Mouse (Mus musculus): Measurements from ENCODE around the gene Zfp692. TPM values are rescaled to one million over a fixed set of nuclear protein-coding genes. Genes with fewer than 3 reads are reported as not detected.

Zfp692 gene
- polyA plus RNA-seq, 1 experiment from 2014 or later, result 25.6 TPM

DNA sequence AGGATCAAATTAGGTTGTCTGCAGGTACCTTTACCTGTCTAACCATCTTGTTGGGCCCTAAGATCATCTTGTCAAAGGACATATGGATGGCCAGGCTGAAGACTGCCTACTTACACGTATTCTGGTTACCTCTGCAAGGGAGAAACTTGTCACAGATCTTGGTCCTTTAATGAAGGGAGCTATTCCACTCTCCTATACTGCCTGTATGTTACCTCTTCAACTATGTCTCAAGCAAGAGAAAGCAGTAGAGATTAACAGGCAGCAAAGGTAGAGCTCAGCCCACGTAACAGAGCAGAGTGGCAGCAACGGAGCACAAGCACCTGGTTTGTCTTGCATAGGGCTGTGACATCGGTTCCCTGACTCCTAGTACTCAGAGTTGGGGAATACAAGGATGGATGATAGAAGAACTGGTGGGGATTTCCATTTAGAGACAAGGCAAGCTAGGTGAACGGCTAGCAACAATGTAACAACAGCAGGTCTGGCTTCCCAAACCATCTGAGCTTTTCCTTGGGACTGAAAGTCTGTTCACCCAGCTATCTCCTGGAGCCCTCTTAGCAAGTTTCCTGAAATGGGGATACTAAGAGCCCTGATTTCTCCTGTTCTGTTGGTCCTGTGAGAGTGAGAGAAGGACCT lies 8.8 kb downstream of the Zfp692 start:
- Histone ChIP-seq H3K4me2 (no peak overlapping the region), H3K4me3 (no peak overlapping the region), H3K27me3 (no peaks in the 10 kb centered on the region), H3K4me1 (replicated peaks) (0 out of 2 replicates have a peak, but pooled peaks cover 6% of the 10 kb centered on the region), H3K9ac (no peak overlapping the region), H3K36me3 (peaks cover 65% of the 10 kb centered on the region), H3K27ac (replicated peaks) (no peak overlapping the region), H3K9me3 (no peaks in the 10 kb centered on the region)
- WGBS, result 96% methylated on average over 5 of the region's 5 CpGs
- ATAC-seq (ENCODE audit: low read depth), result no peak

- H3K9me3 ChIP-seq, result no peaks in the 10 kb centered on the region
- 86% methylated on average over 17 of the region's 17 CpGs for WGBS
- H3K4me2 ChIP-seq, result no peak overlapping the region
- H3K27ac ChIP-seq (replicated peaks), result no peak overlapping the region
- H3K36me3 ChIP-seq, result peaks cover 59% of the 10 kb centered on the region
- H3K27me3 ChIP-seq, result no peaks in the 10 kb centered on the region
- H3K4me1 ChIP-seq (replicated peaks), result 0 out of 2 replicates have a peak, but pooled peaks cover 6% of the 10 kb centered on the region
- no peak overlapping the region for H3K4me3 ChIP-seq
- no peak overlapping the region for H3K9ac ChIP-seq
- ATAC-seq (ENCODE audit: low read depth), result 0 out of 2 replicates have a peak, but pooled peaks have one; percentile 7
These were observed 9.5 kb downstream of the Zfp692 start for GRCm38 (mm10) chr11:58316344-58316743.

- Histone ChIP-seq H3K36me3 (peaks cover 55% of the 10 kb centered on the region), H3K4me2 (no peak overlapping the region), H3K4me3 (no peak overlapping the region), H3K4me1 (replicated peaks) (peaks cover 11% of the 10 kb centered on the region), H3K9ac (no peak overlapping the region), H3K9me3 (no peaks in the 10 kb centered on the region), H3K27me3 (no peaks in the 10 kb centered on the region), H3K27ac (replicated peaks) (no peak overlapping the region)
- 73% methylated on average over 28 of the region's 28 CpGs for WGBS
- 0 out of 2 replicates have a peak, but pooled peaks have one; percentile 12 for ATAC-seq (ENCODE audit: low read depth)
These were observed 10.0 kb downstream of the Zfp692 start for GRCm38 (mm10) chr11:58316768-58317390.

DNA sequence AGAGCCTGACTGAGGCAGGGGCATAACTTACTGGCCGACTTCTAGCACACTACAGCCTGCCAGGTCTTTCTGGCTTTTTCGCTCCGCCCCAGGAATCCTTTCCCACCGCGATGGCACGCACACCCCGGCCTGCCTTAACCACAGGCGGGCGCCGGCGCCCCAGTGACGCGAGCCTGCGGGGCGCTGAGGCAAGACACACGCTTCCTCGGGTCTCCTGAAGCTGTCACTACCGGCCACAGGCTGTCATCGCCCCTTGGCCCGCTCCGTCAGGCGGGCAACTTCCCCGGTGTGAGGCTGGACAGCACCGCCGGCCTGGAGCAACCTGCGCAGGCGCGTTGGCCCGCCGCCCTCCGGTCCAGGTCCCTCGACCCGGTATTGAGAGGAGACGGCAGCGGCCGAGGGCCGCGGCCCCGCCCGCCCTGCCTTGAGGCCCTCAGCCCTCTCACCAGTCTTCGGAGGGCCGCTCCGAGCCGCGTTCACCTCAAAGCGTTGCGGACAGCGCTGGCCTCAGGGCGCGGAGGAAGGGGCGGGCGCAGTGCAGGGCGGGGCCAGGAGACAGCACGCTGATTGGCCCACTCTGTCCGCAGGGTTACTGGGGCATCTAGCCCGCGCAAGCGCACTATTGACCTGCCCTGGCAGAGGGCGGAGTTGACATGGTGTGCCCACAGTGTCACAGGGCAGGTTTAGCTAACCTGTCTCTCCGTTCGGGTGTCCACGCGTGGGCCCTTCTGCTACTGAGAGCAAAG lies 16.1 kb downstream of the Zfp692 start:
- Histone ChIP-seq H3K4me2 (peak overlapping the region; percentile 79), H3K9me3 (no peaks in the 10 kb centered on the region), H3K4me1 (replicated peaks) (peaks cover 21% of the 10 kb centered on the region), H3K27ac (replicated peaks) (peak overlapping the region; percentile 97), H3K27me3 (no peaks in the 10 kb centered on the region), H3K9ac (peak overlapping the region; percentile 90), H3K36me3 (peaks cover 29% of the 10 kb centered on the region), H3K4me3 (peak overlapping the region; percentile 83)
- under 1% methylated on average over 63 of the region's 63 CpGs for WGBS
- ATAC-seq (ENCODE audit: low read depth), result peak; percentile 99

DNA sequence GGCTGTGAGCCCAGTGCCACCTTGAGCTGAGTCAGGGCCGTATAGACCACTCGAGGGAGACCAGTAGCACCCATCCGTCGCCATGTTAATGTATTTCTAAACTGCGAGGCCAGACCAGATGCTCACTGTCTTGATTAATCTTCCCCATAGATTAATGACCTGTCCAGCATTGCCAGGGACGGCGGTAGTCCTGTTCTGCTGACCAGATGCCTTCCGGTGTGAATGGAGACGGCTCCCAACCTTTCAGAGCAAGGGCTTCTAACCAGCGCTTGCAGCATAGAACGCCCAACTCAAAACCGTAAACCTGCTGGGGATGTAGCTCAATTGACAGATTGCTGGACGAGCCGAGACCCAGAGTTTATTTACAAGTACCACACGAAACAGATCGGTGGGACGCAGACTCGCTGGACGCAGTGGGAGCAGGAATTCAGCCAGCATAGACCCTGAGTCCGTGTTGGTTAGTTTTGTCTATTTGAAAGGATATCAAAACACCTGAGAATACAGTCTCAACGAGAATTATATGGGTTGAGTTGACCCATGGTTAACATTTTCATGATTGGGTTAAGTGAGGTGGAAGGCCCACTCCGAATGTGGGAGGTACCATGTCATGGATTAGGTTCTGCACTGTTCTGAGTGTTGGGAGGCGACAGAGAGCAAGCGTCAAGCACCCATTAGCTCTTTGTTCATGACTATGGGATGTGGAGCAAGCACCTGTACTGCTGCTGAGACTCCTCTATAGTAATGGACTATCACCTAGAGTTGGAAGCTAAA lies 16.9 kb downstream of the Zfp692 start:
- H3K27me3 ChIP-seq, result no peaks in the 10 kb centered on the region
- H3K27ac ChIP-seq (replicated peaks), result peak overlapping the region; percentile 97
- H3K36me3 ChIP-seq, result peaks cover 24% of the 10 kb centered on the region
- ATAC-seq (ENCODE audit: low read depth), result peak; percentile 64
- H3K4me3 ChIP-seq, result peak overlapping the region; percentile 83
- 11% methylated on average over 24 of the region's 24 CpGs for WGBS
- H3K9me3 ChIP-seq, result no peaks in the 10 kb centered on the region
- peak overlapping the region; percentile 79 for H3K4me2 ChIP-seq
- peak overlapping the region; percentile 90 for H3K9ac ChIP-seq
- H3K4me1 ChIP-seq (replicated peaks), result peaks cover 28% of the 10 kb centered on the region

DNA sequence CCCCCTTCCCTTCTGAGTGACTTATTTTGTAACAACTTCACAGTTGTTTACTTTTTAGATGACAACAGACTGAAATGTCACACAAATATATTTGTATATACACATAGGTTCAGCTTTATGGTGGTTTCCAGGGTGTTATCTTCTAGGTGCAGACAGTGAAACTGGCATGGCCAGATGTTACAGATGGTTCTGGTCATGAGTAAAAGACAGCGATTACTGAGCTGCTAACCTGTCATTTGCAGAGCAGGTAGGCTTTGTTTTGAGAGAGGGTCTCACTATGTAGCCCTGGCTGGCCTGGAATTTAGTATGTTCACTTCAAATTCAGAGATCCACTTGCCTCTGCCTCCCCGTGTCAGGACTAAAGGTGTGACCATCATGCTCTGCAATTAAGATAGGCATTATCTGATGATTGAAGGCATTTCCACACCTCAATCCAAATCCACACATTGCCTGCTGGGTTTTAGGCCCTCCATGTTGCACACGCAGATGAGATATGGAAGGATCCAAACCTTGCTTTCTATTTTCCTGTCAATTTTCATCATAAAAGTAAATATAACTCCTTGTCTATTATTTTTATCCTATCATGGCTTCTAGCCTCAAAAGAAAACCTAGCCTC lies 17.9 kb downstream of the Zfp692 start:
- H3K4me1 ChIP-seq (replicated peaks), result peaks cover 37% of the 10 kb centered on the region
- no peaks in the 10 kb centered on the region for H3K27me3 ChIP-seq
- peaks cover 17% of the 10 kb centered on the region for H3K36me3 ChIP-seq
- no peak overlapping the region for H3K9ac ChIP-seq
- H3K4me3 ChIP-seq, result no peak overlapping the region
- H3K9me3 ChIP-seq, result no peaks in the 10 kb centered on the region
- no peak for ATAC-seq (ENCODE audit: low read depth)
- WGBS, result 92% methylated on average over 3 of the region's 3 CpGs
- no peak overlapping the region for H3K4me2 ChIP-seq
- H3K27ac ChIP-seq (replicated peaks), result no peak overlapping the region

DNA sequence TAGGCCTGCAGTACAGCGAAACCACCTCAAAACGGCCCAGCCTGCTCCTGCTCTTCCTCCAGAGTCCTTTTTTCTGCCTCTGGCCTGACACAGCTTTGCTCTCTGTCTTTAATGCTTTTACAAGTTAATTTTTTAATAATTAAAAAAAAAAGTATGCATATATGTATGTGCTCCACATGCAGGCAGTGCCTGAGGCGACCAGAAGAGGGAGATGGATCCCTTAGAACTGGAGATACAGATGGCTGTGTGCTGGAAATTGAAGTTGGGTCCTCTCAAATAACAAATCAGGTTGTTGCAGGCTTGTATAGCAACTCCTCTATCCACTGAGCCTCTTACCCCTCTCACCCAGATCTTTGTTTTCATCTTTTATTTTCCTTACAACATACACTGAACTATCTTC lies 19.9 kb downstream of the Zfp692 start:
- no peak overlapping the region for H3K9ac ChIP-seq
- no peak for ATAC-seq (ENCODE audit: low read depth)
- no peaks in the 10 kb centered on the region for H3K9me3 ChIP-seq
- no peak overlapping the region for H3K4me2 ChIP-seq
- no peak overlapping the region for H3K27ac ChIP-seq (replicated peaks)
- H3K27me3 ChIP-seq, result no peaks in the 10 kb centered on the region
- peaks cover 42% of the 10 kb centered on the region for H3K4me1 ChIP-seq (replicated peaks)
- H3K36me3 ChIP-seq, result peaks cover 17% of the 10 kb centered on the region
- 96% methylated on average over 3 of the region's 3 CpGs for WGBS
- H3K4me3 ChIP-seq, result no peak overlapping the region

DNA sequence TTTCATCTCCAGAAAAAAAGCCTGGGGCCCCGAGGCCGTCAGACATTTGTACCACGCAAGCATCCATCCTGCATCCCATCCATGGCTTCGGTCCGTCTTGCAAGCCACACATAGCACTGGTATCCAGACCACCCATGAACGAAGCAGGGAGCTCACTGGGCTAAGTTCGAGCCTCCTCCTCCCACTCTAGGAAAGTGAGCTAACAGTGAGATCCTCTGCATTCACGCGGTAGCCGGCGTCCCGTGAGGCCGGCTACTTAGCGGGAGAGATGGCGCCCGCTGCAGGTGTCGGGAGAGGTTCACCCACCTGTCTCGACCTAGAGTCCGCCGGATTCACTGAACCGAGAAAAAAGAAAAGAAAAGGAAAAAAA lies 23.0 kb downstream of the Zfp692 start:
- WGBS, result under 1% methylated on average over 21 of the region's 21 CpGs
- H3K27me3 ChIP-seq, result no peaks in the 10 kb centered on the region
- peak overlapping the region; percentile 94 for H3K4me3 ChIP-seq
- ATAC-seq (ENCODE audit: low read depth), result peak; percentile 60
- peak overlapping the region; percentile 78 for H3K27ac ChIP-seq (replicated peaks)
- peaks cover 51% of the 10 kb centered on the region for H3K4me1 ChIP-seq (replicated peaks)
- H3K4me2 ChIP-seq, result peak overlapping the region; percentile 98
- no peaks in the 10 kb centered on the region for H3K9me3 ChIP-seq
- H3K36me3 ChIP-seq, result peaks cover 39% of the 10 kb centered on the region
- H3K9ac ChIP-seq, result peak overlapping the region; percentile 89

GRCm38 (mm10) chr11:58330276-58331148 lies 23.6 kb downstream of the Zfp692 start, which contains the start of the genes Zfp672 and Sh3bp5l:
TSS of gene Zfp672 (minus strand) at chr11:58330339.
TSS of gene Sh3bp5l (plus strand) at chr11:58330724.
- WGBS, result under 1% methylated on average over 52 of the region's 52 CpGs
- peak within 1 kb of the TSS; percentile 98 for H3K4me2 ChIP-seq
- no peaks in the 10 kb centered on the region for H3K27me3 ChIP-seq
- no peaks in the 10 kb centered on the region for H3K9me3 ChIP-seq
- H3K4me1 ChIP-seq (replicated peaks), result peaks cover 51% of the 10 kb centered on the region
- H3K4me3 ChIP-seq, result peak within 1 kb of the TSS; percentile 94
- H3K27ac ChIP-seq (replicated peaks), result peak within 1 kb of the TSS; percentile 78
- H3K36me3 ChIP-seq, result peaks cover 42% of the 10 kb centered on the region
- H3K9ac ChIP-seq, result peak within 1 kb of the TSS; percentile 89
- peak; percentile 93 for ATAC-seq (ENCODE audit: low read depth)

- Histone ChIP-seq H3K4me2 (peak overlapping the region; percentile 98), H3K27me3 (no peaks in the 10 kb centered on the region), H3K9ac (peak overlapping the region; percentile 89), H3K27ac (replicated peaks) (no peak overlapping the region), H3K9me3 (no peaks in the 10 kb centered on the region), H3K4me1 (replicated peaks) (peaks cover 51% of the 10 kb centered on the region), H3K36me3 (peaks cover 45% of the 10 kb centered on the region), H3K4me3 (peak overlapping the region; percentile 94)
- WGBS, result 20% methylated on average over 10 of the region's 10 CpGs
- peak; percentile 22 for ATAC-seq (ENCODE audit: low read depth)
These were observed 24.3 kb downstream of the Zfp692 start for GRCm38 (mm10) chr11:58331149-58331495.

All from neural tube, embryonic 13.5 days (tissue).